Mouse (Mus musculus) spleen, adult 2 months (tissue): Measurements from ENCODE around the gene Foxo3.

ENCODE experiments used
- CTCF ChIP-seq: fragments of 200-500 bp; IDR thresholded peaks from 2 replicates; pipeline ENCODE4 v1.5.1; 2011; ENCODE audit warnings: mild to moderate bottlenecking, inconsistent platforms; ENCODE audit not compliant: insufficient read depth, insufficient read length, insufficient replicate concordance; ENCODE audit errors: extremely low read depth
- POLR2A ChIP-seq: fragments of 200-500 bp; IDR thresholded peaks from 2 replicates; pipeline ENCODE4 v1.6.1; 2011; ENCODE audit warnings: low read depth, low read length, inconsistent platforms

GRCm38 (mm10) chr10:42277476-42278306, 1.1 kb upstream of the Foxo3 start:
- peak; percentile 31; the same call in 1 of the 2 replicates for TF ChIP-seq POLR2A
- no peak for TF ChIP-seq CTCF
